Mouse (Mus musculus) lung, postnatal 0 days (tissue): ENCODE measurements around the gene Mycbpap. TPM values are rescaled to one million over a fixed set of nuclear protein-coding genes. Genes with fewer than 3 reads are reported as not detected.
A peak's percentile ranks its signal among the peaks of the same experiment; 100 is the strongest.

Experiments
- ATAC-seq: fragments of 200-750 bp; cut with Nextera tagmentation; 2 replicates; pipeline ENCODE4 v1.8.0; 2017; ENCODE audit warnings: moderate library complexity
- DNase-seq: peaks from one replicate; pipeline ENCODE4 v3.0.0-alpha.2; 2016; ENCODE audit warnings: low spot score
- H3K27ac ChIP-seq: fragments of 300-500 bp; sonication (generic); 2 replicates; pipeline ENCODE4 v1.5.1; 2014; ENCODE audit warnings: antibody characterized with exemption, mild to moderate bottlenecking, low read length, mixed read lengths
- H3K27me3 ChIP-seq: fragments of 300-500 bp; sonication (generic); replicated peaks from 2 replicates; pipeline ENCODE4 v1.6.1; 2014; ENCODE audit warnings: low read length, mixed read lengths; ENCODE audit not compliant: insufficient read depth
- H3K36me3 ChIP-seq: fragments of 300-500 bp; sonication (generic); 2 replicates; pipeline ENCODE4 v1.6.1; 2014; ENCODE audit warnings: low read length, mixed read lengths; ENCODE audit not compliant: insufficient read depth
- H3K4me1 ChIP-seq: fragments of 300-500 bp; sonication (generic); 2 replicates; pipeline ENCODE4 v1.6.1; 2014; ENCODE audit warnings: antibody characterized with exemption, low read depth, low read length, mixed read lengths; ENCODE audit not compliant: insufficient read depth
- H3K4me2 ChIP-seq: fragments of 300-500 bp; sonication (generic); replicated peaks from 2 replicates; pipeline ENCODE4 v1.6.1; 2014; ENCODE audit warnings: low read depth, mild to moderate bottlenecking, low read length, moderate library complexity, mixed read lengths
- H3K4me3 ChIP-seq: fragments of 300-500 bp; sonication (generic); 2 replicates; pipeline ENCODE4 v1.5.1; 2014; ENCODE audit warnings: low read depth, low read length
- H3K9ac ChIP-seq: fragments of 300-500 bp; sonication (generic); replicated peaks from 2 replicates; pipeline ENCODE4 v1.6.1; 2014; ENCODE audit warnings: low read depth, mild to moderate bottlenecking
- H3K9me3 ChIP-seq: fragments of 300-500 bp; sonication (generic); 2 replicates; pipeline ENCODE4 v1.6.1; 2016; ENCODE audit warnings: low read length, mixed read lengths
- CTCF ChIP-seq: IDR thresholded peaks from 2 replicates; pipeline ENCODE4 v1.5.1; 2016; ENCODE audit warnings: antibody characterized with exemption, mild to moderate bottlenecking
- EP300 ChIP-seq: IDR thresholded peaks from 2 replicates; pipeline ENCODE4 v1.6.1; 2016; ENCODE audit warnings: antibody characterized with exemption, mild to moderate bottlenecking, control low read depth
- WGBS: fragments of 180-500 bp; shearing (Covaris S2); extraction: QIAGEN DNeasy Blood & Tissue Kit; methylation state at CpG from one replicate; pipeline ENCODE4 v1.1.7; 2014; 5-methylcytosine and 5-hydroxymethylcytosine counted together
- polyA plus RNA-seq: library from polyadenylated mRNA; unstranded; fragments of >200 nt; fragmentation: Nextera tagmentation; extraction: Ambion mirVana; gene quantifications from 2 replicates; pipeline ENCODE4 v1.2.1, GENCODE M21; 2015

Mycbpap gene
- polyA plus RNA-seq, 1 experiment from 2014 or later: 3.1 TPM

- no peak overlapping the region for H3K4me2 ChIP-seq
- no peaks in the 10 kb centered on the region for H3K36me3 ChIP-seq
- DNase-seq: no peak
- no peak overlapping the region for H3K9ac ChIP-seq
- no peak overlapping the region for H3K4me3 ChIP-seq
- 0 out of 2 replicates have a peak, but pooled peaks have one; percentile 25 for ATAC-seq
- no peaks in the 10 kb centered on the region for H3K9me3 ChIP-seq
- no peak for TF ChIP-seq EP300
- TF ChIP-seq CTCF: no peak
- no peaks in the 10 kb centered on the region for H3K4me1 ChIP-seq
- 55% methylated on average over 3 of the region's 3 CpGs for WGBS
- no peaks in the 10 kb centered on the region for H3K27me3 ChIP-seq
- H3K27ac ChIP-seq: no peak overlapping the region
Measured at GRCm38 (mm10) chr11:94456347-94456746, 65.2 kb downstream of the Mycbpap start.

GRCm38 (mm10) chr11:94455161-94455820 is 66.3 kb downstream of the Mycbpap start:
- Histone ChIP-seq H3K27me3 (no peaks in the 10 kb centered on the region), H3K4me1 (peaks cover 7% of the 10 kb centered on the region), H3K4me2 (no peak overlapping the region), H3K4me3 (no peak overlapping the region), H3K9ac (no peak overlapping the region), H3K9me3 (no peaks in the 10 kb centered on the region), H3K27ac (no peak overlapping the region), H3K36me3 (no peaks in the 10 kb centered on the region)
- ATAC-seq: no peak
- TF ChIP-seq EP300 (no peak), CTCF (no peak)
- DNase-seq: no peak
- 74% methylated on average over 10 of the region's 10 CpGs for WGBS

- no peak overlapping the region for H3K9ac ChIP-seq
- no peak overlapping the region for H3K4me3 ChIP-seq
- ATAC-seq (no peak), DNase-seq (no peak)
- TF ChIP-seq EP300 (no peak), CTCF (no peak)
- no peak overlapping the region for H3K4me2 ChIP-seq
- peaks cover 7% of the 10 kb centered on the region for H3K4me1 ChIP-seq
- H3K27me3 ChIP-seq: no peaks in the 10 kb centered on the region
- no peaks in the 10 kb centered on the region for H3K36me3 ChIP-seq
- no peak overlapping the region for H3K27ac ChIP-seq
- no peaks in the 10 kb centered on the region for H3K9me3 ChIP-seq
- 74% methylated on average over 5 of the region's 5 CpGs for WGBS
Measured at GRCm38 (mm10) chr11:94454756-94455155, 66.8 kb downstream of the Mycbpap start.

Other genes starting within 250 kb of the Mycbpap start
- gene Gm21885, start 239.9 kb downstream of the Mycbpap start, polyA plus RNA-seq: not detected in 2 replicates
- 79.4 and 84.0 TPM in 2 replicates for gene Luc7l3, start 199.8 kb downstream of the Mycbpap start, polyA plus RNA-seq
- gene Ankrd40, start 193.7 kb downstream of the Mycbpap start, polyA plus RNA-seq: 33.3 and 33.6 TPM in 2 replicates
- 8.7 and 10.4 TPM in 2 replicates for gene Abcc3, start 128.7 kb downstream of the Mycbpap start, polyA plus RNA-seq
- 1.4 and 3.1 TPM in 2 replicates for gene Cacna1g, start 47.5 kb downstream of the Mycbpap start, polyA plus RNA-seq
- gene Spata20, start 35.6 kb downstream of the Mycbpap start, polyA plus RNA-seq: 0.14 TPM in 1 of 2 replicates, not detected in the other
- 33.2 and 34.5 TPM in 2 replicates for gene Epn3, start 21.8 kb downstream of the Mycbpap start, polyA plus RNA-seq
- 1.6 and 2.3 TPM in 2 replicates for gene Rsad1, start 27.5 kb upstream of the Mycbpap start, polyA plus RNA-seq
- gene Chad, start 43.3 kb upstream of the Mycbpap start, polyA plus RNA-seq: 23.9 and 29.0 TPM in 2 replicates
- gene Acsf2, start 80.1 kb upstream of the Mycbpap start, polyA plus RNA-seq: 3.2 and 3.4 TPM in 2 replicates
- 72.9 and 75.0 TPM in 2 replicates for gene Lrrc59, start 108.0 kb upstream of the Mycbpap start, polyA plus RNA-seq
- gene Mrpl27, start 132.0 kb upstream of the Mycbpap start, polyA plus RNA-seq: 113 and 118 TPM in 2 replicates
- 0.87 and 1.0 TPM in 2 replicates for gene Eme1, start 132.2 kb upstream of the Mycbpap start, polyA plus RNA-seq
- 13.3 and 14.1 TPM in 2 replicates for gene Xylt2, start 155.8 kb upstream of the Mycbpap start, polyA plus RNA-seq
- 0.69 and 1.3 TPM in 2 replicates for gene Gm11541, start 182.8 kb upstream of the Mycbpap start, polyA plus RNA-seq
- 0.17 and 0.38 TPM in 2 replicates for gene Cdc34b, start 220.0 kb upstream of the Mycbpap start, polyA plus RNA-seq